14 mouse cellular contexts compared by ENCODE assay signal in genomic region chr4:106842561-106842960, GRCm38 (mm10). TPM values are rescaled to one million over a fixed set of nuclear protein-coding genes. Genes with fewer than 3 reads are reported as not detected.
DNase-seq lines count a peak whose midpoint lies in the region; ATAC-seq and TF ChIP-seq lines count a peak whose summit lies in the region.
"Had no signal": no experiment of that assay in that cellular context is flagged by ENCODE, and none has a peak within 500 bp of the region (broad histone marks: within the 10 kb centered on the region; RNA-seq: fewer than 3 reads in every experiment).

No protein-coding gene starts in this region.

- H3K4me2 ChIP-seq in heart, embryonic 11.5 days: no peak overlapping the region
- H3K4me2 ChIP-seq in embryonic facial prominence, embryonic 15.5 days (replicated peaks): 0 out of 2 replicates have a peak overlapping the region, but pooled peaks have one; percentile 1
- H3K4me2 ChIP-seq: liver, embryonic 13.5 days had no signal

- no peaks in the 10 kb centered on the region for H3K27me3 ChIP-seq in heart, embryonic 10.5 days (ENCODE audit: insufficient read depth, poor library complexity, severe bottlenecking)
- H3K27me3 ChIP-seq in heart, embryonic 11.5 days (ENCODE audit: control insufficient read depth, insufficient read depth, low read length): no peaks in the 10 kb centered on the region
- H3K27me3 ChIP-seq in spleen, adult 2 months (ENCODE audit: control insufficient read depth, insufficient read depth, low read length): 0 out of 2 replicates have a peak, but pooled peaks cover 3% of the 10 kb centered on the region
- no peaks in the 10 kb centered on the region for H3K27me3 ChIP-seq in embryonic facial prominence, embryonic 15.5 days

- H3K9me3 ChIP-seq in heart, embryonic 10.5 days: no peaks in the 10 kb centered on the region
- no peaks in the 10 kb centered on the region for H3K9me3 ChIP-seq in heart, embryonic 11.5 days (replicated peaks; ENCODE audit: control insufficient read depth, low read length)
- H3K9me3 ChIP-seq in embryonic facial prominence, embryonic 15.5 days (replicated peaks): no peaks in the 10 kb centered on the region
- H3K9me3 ChIP-seq: liver, embryonic 13.5 days had no signal

- WGBS in heart, embryonic 10.5 days: 67% methylated on average over 8 of the region's 8 CpGs
- 64% methylated on average over 8 of the region's 8 CpGs for WGBS in heart, embryonic 11.5 days (ENCODE audit: insufficient replicate concordance)
- WGBS in spleen, adult 2 months: 58% methylated on average over 8 of the region's 8 CpGs
- WGBS in embryonic facial prominence, embryonic 15.5 days: 23% methylated on average over 8 of the region's 8 CpGs

- H3K4me1 ChIP-seq in heart, embryonic 10.5 days: peaks cover 67% of the 10 kb centered on the region
- H3K4me1 ChIP-seq in heart, embryonic 11.5 days (ENCODE audit: control insufficient read depth, insufficient read depth, low read length): peaks cover 44% of the 10 kb centered on the region
- peaks cover 14% of the 10 kb centered on the region for H3K4me1 ChIP-seq in spleen, adult 2 months (ENCODE audit: control insufficient read depth, insufficient read depth, insufficient read length)
- peaks cover 60% of the 10 kb centered on the region for H3K4me1 ChIP-seq in embryonic facial prominence, embryonic 15.5 days

- DNase-seq in heart, embryonic 10.5 days (ENCODE audit: low spot score): no peak
- no peak for DNase-seq in spleen, adult 2 months (ENCODE audit: low read depth in 1 of 2, low spot score in 2 of 2)
- no peak for DNase-seq in spleen, postnatal 36 days (ENCODE audit: low spot score in 2 of 2)
- DNase-seq in thymus, postnatal 10 days (ENCODE audit: low spot score in 2 of 2): peak; percentile 25 to 32
- DNase-seq in embryo, embryonic 9.5 days (ENCODE audit: extremely low spot score): no peak
- DNase-seq: adrenal gland, postnatal 25 days; cerebellum, adult 11 months; layer of hippocampus, adult 9-11 months; liver, embryonic 13.5 days; spleen, adult 18-20 months had no signal

- H3K27ac ChIP-seq in heart, embryonic 10.5 days: peak overlapping the region; percentile 31; the same call in 1 of the 2 replicates
- H3K27ac ChIP-seq in heart, embryonic 11.5 days (ENCODE audit: low read depth, low read length): no peak overlapping the region
- H3K27ac ChIP-seq in spleen, adult 2 months (ENCODE audit: insufficient read depth, low read length): peak overlapping the region; percentile 26
- H3K27ac ChIP-seq in embryonic facial prominence, embryonic 15.5 days (replicated peaks): peak overlapping the region; percentile 100
- H3K27ac ChIP-seq: macrophage had no signal

- H3K4me3 ChIP-seq in heart, embryonic 10.5 days: no peak overlapping the region
- no peak overlapping the region for H3K4me3 ChIP-seq in heart, embryonic 11.5 days (ENCODE audit: low read depth, low read length)
- H3K4me3 ChIP-seq in spleen, adult 2 months (ENCODE audit: extremely low read depth, insufficient read depth, insufficient read length): no peak overlapping the region
- H3K4me3 ChIP-seq in embryonic facial prominence, embryonic 15.5 days (replicated peaks): no peak overlapping the region
- H3K4me3 ChIP-seq: liver, embryonic 13.5 days had no signal

- no peak for ATAC-seq in heart, embryonic 11.5 days (replicated peaks; ENCODE audit: insufficient number of reproducible peaks, low FRiP score, low TSS enrichment)
- no peak for ATAC-seq in embryonic facial prominence, embryonic 15.5 days (ENCODE audit: insufficient number of reproducible peaks, low FRiP score, low TSS enrichment, low read depth)
- no peak for ATAC-seq in cerebellum, adult (ENCODE audit: insufficient number of reproducible peaks, low FRiP score, low TSS enrichment)

- H3K36me3 ChIP-seq in heart, embryonic 10.5 days: no peaks in the 10 kb centered on the region
- H3K36me3 ChIP-seq in heart, embryonic 11.5 days (ENCODE audit: control insufficient read depth, insufficient read depth, low read length): no peaks in the 10 kb centered on the region
- H3K36me3 ChIP-seq in spleen, adult 2 months (ENCODE audit: control insufficient read depth, insufficient read depth, low read length): no peaks in the 10 kb centered on the region
- no peaks in the 10 kb centered on the region for H3K36me3 ChIP-seq in embryonic facial prominence, embryonic 15.5 days
- H3K36me3 ChIP-seq: liver, embryonic 13.5 days had no signal

- TF ChIP-seq POLR2A in spleen, adult 2 months (IDR thresholded peaks at IDR 0.05; ENCODE audit: low read depth, low read length): no peak

- no peak overlapping the region for H3K9ac ChIP-seq in heart, embryonic 11.5 days (ENCODE audit: low read depth, low read length)
- H3K9ac ChIP-seq in embryonic facial prominence, embryonic 15.5 days: no peak overlapping the region
- H3K9ac ChIP-seq: liver, embryonic 13.5 days had no signal

- TF ChIP-seq CTCF in spleen, adult 2 months (IDR thresholded peaks at IDR 0.05; ENCODE audit: extremely low read depth, insufficient read depth, insufficient read length, insufficient replicate concordance): no peak

RNA-seq across cellular contexts. Expression of gene Acot11, which starts 37.8 kb away (rescaled TPM):
- polyA plus RNA-seq in heart, embryonic 10.5 days (2016; fragmentation: Nextera tagmentation; extraction: Ambion mirVana): 3.5 and 5.6 TPM in 2 replicates
- 3.0 and 4.3 TPM in 2 replicates for polyA plus RNA-seq in heart, embryonic 11.5 days (2014; fragmentation: Nextera tagmentation; extraction: Ambion mirVana)
- polyA plus RNA-seq in spleen, adult 2 months (2012; rRNA removed): 5.5 and 7.7 TPM in 2 replicates
- 3.0 and 4.1 TPM in 2 replicates for polyA plus RNA-seq in embryonic facial prominence, embryonic 15.5 days (2015; fragmentation: Nextera tagmentation; extraction: Ambion mirVana)

Comparison
In these comparisons a context has a peak if more than half of its experiments do, and no peak if none do; other contexts are left out.
1. DNase-seq: peak in thymus, postnatal 10 days (2 of 2); none in heart, embryonic 10.5 days (single experiment), spleen, adult 2 months (0 of 2), spleen, postnatal 36 days (0 of 2) and embryo, embryonic 9.5 days (single experiment).